Mouse (Mus musculus) thymus, adult 2 months (tissue): ENCODE results near the gene a. TPM values are rescaled to one million over a fixed set of nuclear protein-coding genes. Genes with fewer than 3 reads are reported as not detected.

Experiments
- DNase-seq: peaks from one replicate; pipeline ENCODE4 v3.0.0; 2021
- H3K27ac ChIP-seq: fragments of 200-500 bp; 2 replicates; pipeline ENCODE4 v1.5.1; 2012; ENCODE audit warnings: low read length, control low read depth; ENCODE audit not compliant: control insufficient read depth, insufficient read depth
- H3K27me3 ChIP-seq: fragments of 200-500 bp; 2 replicates; pipeline ENCODE4 v1.6.1; 2012; ENCODE audit warnings: mild to moderate bottlenecking, low read length, moderate library complexity, mixed read lengths; ENCODE audit not compliant: control insufficient read depth, insufficient read depth
- H3K36me3 ChIP-seq: fragments of 200-500 bp; 2 replicates; pipeline ENCODE4 v1.6.1; 2012; ENCODE audit warnings: mild to moderate bottlenecking, low read length, moderate library complexity; ENCODE audit not compliant: control insufficient read depth, insufficient read depth
- H3K4me1 ChIP-seq: fragments of 200-500 bp; replicated peaks from 2 replicates; pipeline ENCODE4 v1.6.1; 2012; ENCODE audit warnings: low read length; ENCODE audit not compliant: control insufficient read depth, insufficient read depth
- H3K4me3 ChIP-seq: fragments of 200-500 bp; 2 replicates; pipeline ENCODE4 v1.5.1; 2012; ENCODE audit warnings: mild to moderate bottlenecking, low read length, control low read depth, moderate library complexity; ENCODE audit not compliant: control insufficient read depth, insufficient read depth
- CTCF ChIP-seq: fragments of 200-500 bp; IDR thresholded peaks from 2 replicates; pipeline ENCODE4 v1.5.1; 2012; ENCODE audit warnings: mild to moderate bottlenecking, control low read depth, low read length, moderate library complexity, borderline replicate concordance; ENCODE audit not compliant: control insufficient read depth, poor library complexity, insufficient read depth; ENCODE audit errors: extremely low read depth
- POLR2A ChIP-seq: fragments of 200-500 bp; IDR thresholded peaks from 2 replicates; pipeline ENCODE4 v1.6.1; 2012; ENCODE audit warnings: mild to moderate bottlenecking, low read length, control low read depth, moderate library complexity; ENCODE audit not compliant: control insufficient read depth, poor library complexity, insufficient read depth; ENCODE audit errors: extremely low read depth
- WGBS: fragments of 180-500 bp; shearing (Covaris S2); methylation state at CpG from one replicate; pipeline ENCODE4 v1.1.7; 2018; 5-methylcytosine and 5-hydroxymethylcytosine counted together
- polyA plus RNA-seq: library from polyadenylated mRNA; depleted of rRNA; stranded (reverse); fragments of >200 nt; gene quantifications from 2 replicates; pipeline ENCODE4 v1.2.3, GENCODE M21; 2012

Gene a
- polyA plus RNA-seq, 1 experiment, result 4.7 TPM

DNA sequence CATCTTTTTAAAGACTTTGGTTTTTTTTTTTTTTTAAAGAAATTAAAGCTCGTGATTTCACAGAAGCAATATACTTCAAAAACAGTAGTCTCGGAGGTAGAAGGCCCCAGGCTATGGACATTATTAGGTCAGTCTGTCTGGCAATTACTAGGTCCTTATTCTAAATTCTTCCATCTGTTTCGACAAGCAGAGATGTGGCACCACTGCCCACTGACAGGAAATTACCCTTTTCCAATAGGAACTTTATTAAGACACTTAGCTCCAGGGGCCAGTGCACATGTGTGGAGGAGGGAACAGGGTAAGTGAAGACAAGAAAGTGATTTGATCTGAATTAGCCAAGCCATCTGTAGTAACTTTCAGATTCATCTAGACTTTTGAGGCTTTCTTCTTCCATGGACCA is 263.5 kb downstream of the a start:
- DNase-seq, result no peak
- Histone ChIP-seq H3K4me3 (no peak overlapping the region), H3K27me3 (no peaks in the 10 kb centered on the region), H3K27ac (no peak overlapping the region), H3K36me3 (0 out of 2 replicates have a peak, but pooled peaks cover 3% of the 10 kb centered on the region), H3K4me1 (peaks cover 9% of the 10 kb centered on the region)
- TF ChIP-seq POLR2A (no peak), CTCF (no peak)
- WGBS, result 95% methylated on average over 3 of the region's 3 CpGs

GRCm38 (mm10) chr2:155056076-155056578 is 264.9 kb downstream of the a start:
- TF ChIP-seq CTCF (no peak), POLR2A (no peak)
- no peak overlapping the region for H3K27ac ChIP-seq

DNA sequence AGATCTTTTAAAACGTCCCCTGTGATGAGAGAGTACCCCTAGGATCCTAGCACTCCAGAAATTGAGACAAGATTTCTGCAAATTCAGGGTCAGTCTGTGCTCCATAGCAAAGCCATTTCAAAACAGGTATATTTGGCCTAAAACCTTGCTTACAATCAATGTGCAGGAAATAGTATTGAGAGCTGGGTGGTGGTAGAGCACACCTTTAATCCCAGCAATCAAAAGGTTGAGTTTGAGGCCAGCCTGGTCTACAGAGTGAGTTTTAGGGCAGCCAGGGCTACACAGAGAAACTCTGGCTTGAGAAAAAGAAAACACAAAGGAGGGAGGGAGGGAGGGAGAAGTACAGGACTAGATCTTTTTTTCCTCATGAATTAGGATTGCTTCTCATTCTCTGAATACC is 266.2 kb downstream of the a start:
- no peak overlapping the region for H3K27ac ChIP-seq
- no peaks in the 10 kb centered on the region for H3K4me1 ChIP-seq
- H3K4me3 ChIP-seq, result no peak overlapping the region
- H3K36me3 ChIP-seq, result peaks cover 11% of the 10 kb centered on the region; the same call in 1 of the 2 replicates
- no peak for DNase-seq
- WGBS, result 87% methylated on average over 1 of the region's 1 CpGs
- TF ChIP-seq POLR2A (no peak), CTCF (no peak)
- H3K27me3 ChIP-seq, result no peaks in the 10 kb centered on the region

More at GRCm38 (mm10) chr2:155056076-155056578, 264.9 kb downstream of the a start:
- Histone ChIP-seq H3K4me1 (peaks cover 2% of the 10 kb centered on the region), H3K27me3 (no peaks in the 10 kb centered on the region), H3K4me3 (no peak overlapping the region), H3K36me3 (0 out of 2 replicates have a peak, but pooled peaks cover 7% of the 10 kb centered on the region)
- DNase-seq, result no peak
- WGBS, result 88% methylated on average over 5 of the region's 5 CpGs

DNA sequence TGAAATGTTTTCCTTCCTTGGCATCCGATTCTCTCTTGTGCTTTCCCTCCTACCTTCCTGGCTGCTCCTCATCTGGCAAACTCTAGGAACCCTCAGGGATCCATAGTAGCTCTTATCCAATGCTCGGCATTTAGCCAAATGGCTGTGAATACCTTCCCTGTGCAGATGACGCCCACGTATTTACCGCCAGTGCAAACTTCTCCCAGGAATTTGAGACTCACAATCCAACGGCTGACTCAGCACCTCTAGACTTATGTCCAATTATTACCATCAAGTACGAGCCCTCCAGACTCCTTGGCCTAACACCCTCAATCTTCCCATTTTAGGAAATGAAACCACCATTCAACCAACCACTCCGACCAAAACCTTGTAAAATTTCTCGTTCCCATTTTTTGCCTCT is 279.8 kb downstream of the a start:
- peaks cover 14% of the 10 kb centered on the region for H3K4me1 ChIP-seq
- H3K4me3 ChIP-seq, result no peak overlapping the region
- no peak for DNase-seq
- H3K27me3 ChIP-seq, result no peaks in the 10 kb centered on the region
- H3K36me3 ChIP-seq, result peaks cover 9% of the 10 kb centered on the region; the same call in 1 of the 2 replicates
- TF ChIP-seq POLR2A (no peak), CTCF (no peak)
- 94% methylated on average over 9 of the region's 9 CpGs for WGBS
- H3K27ac ChIP-seq, result no peak overlapping the region

DNA sequence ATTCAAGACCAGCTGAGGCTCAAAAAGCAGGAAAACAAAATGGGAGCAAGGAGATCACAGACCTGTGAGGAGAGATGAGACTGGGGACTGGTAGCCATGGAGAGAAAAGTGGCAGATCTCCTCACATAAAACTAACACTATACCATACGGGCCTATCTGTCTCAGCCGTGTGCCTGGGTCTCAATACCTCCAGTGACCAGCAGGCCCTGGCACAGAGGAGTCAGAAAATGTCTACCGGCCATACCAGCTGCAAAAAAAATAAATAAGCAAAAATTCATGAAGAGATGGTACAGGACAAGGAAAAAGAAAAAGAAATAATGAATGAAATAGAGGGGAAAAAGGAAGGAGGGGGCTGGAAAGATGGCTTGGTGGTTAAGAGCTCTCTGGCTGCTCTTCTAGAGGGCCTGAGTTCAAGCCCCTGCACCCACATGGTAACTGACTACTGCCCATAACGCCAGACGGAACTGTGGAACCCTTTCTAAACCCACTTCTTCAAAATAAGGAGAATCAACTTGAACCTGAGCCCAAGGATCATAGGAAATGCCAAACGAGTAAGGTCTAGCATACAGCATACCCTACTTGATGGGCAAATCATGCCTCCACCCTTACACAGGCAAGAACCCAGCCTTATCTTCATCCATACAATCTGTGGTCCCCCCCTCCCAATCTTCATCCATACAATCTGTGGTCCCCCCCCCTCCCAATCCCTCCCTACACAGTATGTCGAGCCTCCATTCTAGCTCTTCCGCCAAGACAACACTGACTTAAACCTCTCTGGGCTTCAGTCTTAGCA is 281.3 kb downstream of the a start:
- no peak for TF ChIP-seq POLR2A
- TF ChIP-seq CTCF, result no peak
- 94% methylated on average over 8 of the region's 8 CpGs for WGBS
- no peak overlapping the region for H3K4me3 ChIP-seq

DNA sequence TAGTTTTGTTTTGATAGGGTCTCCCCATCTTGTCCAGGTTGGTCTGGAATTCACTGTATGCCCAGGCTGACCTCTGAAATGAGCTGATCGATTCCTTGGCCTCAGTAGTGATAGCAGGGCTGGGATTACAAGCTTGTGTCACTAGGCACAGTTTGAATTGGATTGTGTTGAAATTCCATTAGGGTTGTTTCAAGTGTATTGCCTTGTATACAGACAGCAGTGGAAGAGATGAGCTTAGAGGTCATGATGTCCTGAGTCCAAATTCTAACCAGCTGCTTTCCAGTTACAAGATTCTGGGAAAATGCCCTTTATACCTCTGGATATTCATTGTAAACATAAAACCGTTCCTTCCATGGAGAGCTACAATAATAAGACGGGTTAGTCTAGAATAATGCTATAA is 282.1 kb downstream of the a start:
- H3K36me3 ChIP-seq, result no peaks in the 10 kb centered on the region
- no peak overlapping the region for H3K4me3 ChIP-seq
- 33% methylated on average over 3 of the region's 3 CpGs for WGBS
- no peak for TF ChIP-seq POLR2A
- no peak for TF ChIP-seq CTCF
- H3K4me1 ChIP-seq, result peaks cover 14% of the 10 kb centered on the region
- no peak for DNase-seq
- no peak overlapping the region for H3K27ac ChIP-seq
- H3K27me3 ChIP-seq, result no peaks in the 10 kb centered on the region

More for the DNA sequence above, 281.3 kb downstream of the a start:
- H3K36me3 ChIP-seq, result peaks cover 6% of the 10 kb centered on the region; the same call in 1 of the 2 replicates
- H3K27me3 ChIP-seq, result no peaks in the 10 kb centered on the region
- peaks cover 14% of the 10 kb centered on the region for H3K4me1 ChIP-seq
- H3K27ac ChIP-seq, result no peak overlapping the region
- no peak for DNase-seq
